Mouse (Mus musculus) embryonic facial prominence, embryonic 14.5 days (tissue): ENCODE results near the gene Prpf4. TPM values are rescaled to one million over a fixed set of nuclear protein-coding genes. Genes with fewer than 3 reads are reported as not detected.
A peak's percentile ranks its signal among the peaks of the same experiment; 100 is the strongest.

Experiments used
- ATAC-seq: fragments of 200-750 bp; cut with Nextera tagmentation; 2 replicates; pipeline ENCODE4 v1.8.0; 2017; ENCODE audit warnings: low read depth, moderate number of reproducible peaks, moderate TSS enrichment
- DNase-seq: peaks from one replicate; pipeline ENCODE4 v3.0.0-alpha.2; 2015; ENCODE audit warnings: low spot score
- H3K27ac ChIP-seq: fragments of 300-500 bp; sonication (generic); replicated peaks from 2 replicates; pipeline ENCODE4 v1.5.1; 2014; ENCODE audit warnings: low read depth, mild to moderate bottlenecking, low read length, moderate library complexity
- H3K27me3 ChIP-seq: fragments of 300-500 bp; sonication (generic); replicated peaks from 2 replicates; pipeline ENCODE4 v1.6.1; 2014; ENCODE audit warnings: low read length; ENCODE audit not compliant: control insufficient read depth, insufficient read depth
- H3K36me3 ChIP-seq: fragments of 300-500 bp; sonication (generic); 2 replicates; pipeline ENCODE4 v1.6.1; 2014; ENCODE audit warnings: low read length, mixed read lengths; ENCODE audit not compliant: control insufficient read depth, insufficient read depth
- H3K4me1 ChIP-seq: fragments of 300-500 bp; sonication (generic); 2 replicates; pipeline ENCODE4 v1.6.1; 2014; ENCODE audit warnings: antibody characterized with exemption, low read length; ENCODE audit not compliant: control insufficient read depth, insufficient read depth
- H3K4me2 ChIP-seq: fragments of 300-500 bp; sonication (generic); 2 replicates; pipeline ENCODE4 v1.6.1; 2014; ENCODE audit warnings: low read depth, mild to moderate bottlenecking, low read length, moderate library complexity, mixed read lengths
- H3K4me3 ChIP-seq: fragments of 300-500 bp; sonication (generic); 2 replicates; pipeline ENCODE4 v1.5.1; 2014; ENCODE audit warnings: low read depth, mild to moderate bottlenecking, low read length
- H3K9ac ChIP-seq: fragments of 300-500 bp; sonication (generic); 2 replicates; pipeline ENCODE4 v1.6.1; 2014; ENCODE audit warnings: low read depth, mild to moderate bottlenecking, low read length, moderate library complexity, mixed read lengths
- H3K9me3 ChIP-seq: fragments of 300-500 bp; sonication (generic); 2 replicates; pipeline ENCODE4 v1.6.1; 2016; ENCODE audit warnings: low read length; ENCODE audit not compliant: control insufficient read depth
- WGBS: fragments of 180-500 bp; shearing (Covaris S2); extraction: QIAGEN DNeasy Blood & Tissue Kit; methylation state at CpG from one replicate; pipeline ENCODE4 v1.1.7; 2014; 5-methylcytosine and 5-hydroxymethylcytosine counted together
- polyA plus RNA-seq: library from polyadenylated mRNA; unstranded; fragments of >200 nt; fragmentation: Nextera tagmentation; extraction: Ambion mirVana; gene quantifications from 2 replicates; pipeline ENCODE4 v1.2.1, GENCODE M21; 2014

Prpf4 gene
- polyA plus RNA-seq = 16.4 and 17.9 TPM in 2 replicates

- H3K36me3 ChIP-seq = peaks cover 41% of the 10 kb centered on the region
- peaks cover 19% of the 10 kb centered on the region; the same call in 1 of the 2 replicates for H3K4me1 ChIP-seq
- peak within 1 kb of the TSS; percentile 64 for H3K4me3 ChIP-seq
- peak within 1 kb of the TSS; percentile 88 for H3K9ac ChIP-seq
- H3K27me3 ChIP-seq = no peaks in the 10 kb centered on the region
- DNase-seq (peak; percentile 100), ATAC-seq (peak; percentile 100)
- 0% methylated on average over 39 of the region's 39 CpGs for WGBS
- H3K4me2 ChIP-seq = peak within 1 kb of the TSS; percentile 86
- no peaks in the 10 kb centered on the region for H3K9me3 ChIP-seq
- peak within 1 kb of the TSS; percentile 90 for H3K27ac ChIP-seq
Observed at GRCm38 (mm10) chr4:62408601-62409282, at the start of gene Prpf4, which contains the start of gene Cdc26. Gene Prpf4, plus strand, starts transcription at chr4:62408797. Gene Cdc26, minus strand, starts transcription at chr4:62408642.

DNA sequence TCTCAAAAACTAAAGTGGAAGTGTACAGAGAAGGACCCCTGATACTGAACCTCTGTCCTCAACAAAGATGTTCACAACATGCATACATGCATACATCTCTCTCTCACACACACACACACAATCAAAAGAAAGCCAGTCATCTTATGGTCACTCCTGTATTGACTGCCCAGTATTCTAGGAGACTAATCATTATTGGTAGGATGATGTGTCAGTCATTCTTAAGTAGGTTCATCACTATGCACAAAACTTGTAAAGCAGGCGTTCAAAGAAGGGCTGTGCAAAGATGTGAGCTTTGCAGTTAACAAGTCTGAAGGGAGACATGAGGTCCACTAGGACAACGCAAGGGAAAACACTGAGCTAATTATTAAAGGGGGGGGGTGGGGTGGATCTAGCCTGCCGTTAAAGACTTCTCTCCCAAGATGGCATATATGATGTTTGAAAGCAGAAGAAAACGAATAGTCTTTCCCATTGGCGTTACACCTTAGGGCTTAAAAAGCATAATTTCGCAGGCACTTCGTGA is 49.3 kb upstream of the Prpf4 start:
- H3K4me1 ChIP-seq = peaks cover 13% of the 10 kb centered on the region; the same call in 1 of the 2 replicates
- no peak for ATAC-seq

GRCm38 (mm10) chr4:62360088-62360804 is 48.4 kb upstream of the Prpf4 start, which contains the start of the genes Fkbp15 and Slc31a1:
Gene Fkbp15, minus strand, starts transcription at chr4:62360548.
Gene Slc31a1, plus strand, starts transcription at chr4:62360727.
- 0 out of 2 replicates have a peak, but pooled peaks cover 7% of the 10 kb centered on the region for H3K36me3 ChIP-seq
- 1% methylated on average over 36 of the region's 51 CpGs for WGBS

More for the DNA sequence above, 49.3 kb upstream of the Prpf4 start:
- Histone ChIP-seq H3K4me3 (peak overlapping the region; percentile 83), H3K27ac (no peak overlapping the region), H3K27me3 (no peaks in the 10 kb centered on the region), H3K4me2 (peak overlapping the region; percentile 70), H3K9ac (peak overlapping the region; percentile 79), H3K9me3 (no peaks in the 10 kb centered on the region), H3K36me3 (0 out of 2 replicates have a peak, but pooled peaks cover 7% of the 10 kb centered on the region)
- 49% methylated on average over 7 of the region's 7 CpGs for WGBS
- DNase-seq = no peak

DNA sequence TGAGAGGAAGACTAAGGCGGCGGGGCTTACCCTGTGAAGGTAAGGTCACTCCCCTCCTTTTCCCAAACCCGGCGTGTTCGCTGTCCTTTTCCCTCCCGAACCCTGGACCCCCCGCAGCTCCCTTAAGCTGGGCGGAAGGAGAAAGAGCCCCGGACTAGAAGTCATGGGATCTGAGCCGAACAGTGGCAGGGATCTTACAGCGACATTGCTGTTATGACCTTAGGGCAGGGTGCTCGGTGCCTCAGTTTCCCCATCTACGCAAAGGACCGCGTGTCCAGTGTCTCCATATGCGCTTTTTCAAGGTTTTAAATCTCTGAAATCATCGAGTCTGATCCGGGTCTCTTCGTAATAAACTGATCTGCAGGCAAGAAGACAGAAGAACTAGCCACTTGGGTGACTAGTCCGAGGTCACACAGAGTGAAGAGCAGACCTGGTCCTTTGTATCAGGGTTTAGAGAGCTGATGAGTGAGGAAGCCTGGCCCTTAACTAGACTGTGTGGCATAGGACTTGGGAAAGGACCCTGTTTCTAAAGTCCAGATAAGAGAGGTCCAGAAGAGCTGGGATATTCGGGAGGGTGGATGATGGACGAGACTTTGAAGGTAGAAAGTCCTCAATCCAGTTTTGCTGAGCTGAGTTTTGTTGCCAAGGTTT is 47.7 kb upstream of the Prpf4 start:
- peaks cover 13% of the 10 kb centered on the region; the same call in 1 of the 2 replicates for H3K4me1 ChIP-seq
- DNase-seq (no peak), ATAC-seq (peak; percentile 62)
- peak overlapping the region; percentile 40; the same call in 1 of the 2 replicates for H3K27ac ChIP-seq
- H3K27me3 ChIP-seq = no peaks in the 10 kb centered on the region
- H3K4me2 ChIP-seq = peak overlapping the region; percentile 72
- H3K4me3 ChIP-seq = peak overlapping the region; percentile 83
- under 1% methylated on average over 20 of the region's 22 CpGs for WGBS
- peak overlapping the region; percentile 77 for H3K9ac ChIP-seq
- H3K9me3 ChIP-seq = no peaks in the 10 kb centered on the region
- H3K36me3 ChIP-seq = 0 out of 2 replicates have a peak, but pooled peaks cover 7% of the 10 kb centered on the region

More at GRCm38 (mm10) chr4:62360088-62360804, 48.4 kb upstream of the Prpf4 start, which contains the start of the genes Fkbp15 and Slc31a1:
- DNase-seq (peak; percentile 99), ATAC-seq (peak; percentile 100)
- Histone ChIP-seq H3K27me3 (no peaks in the 10 kb centered on the region), H3K27ac (peak within 1 kb of the TSS; percentile 76), H3K4me3 (peak within 1 kb of the TSS; percentile 83), H3K9ac (peak within 1 kb of the TSS; percentile 79), H3K4me2 (peak within 1 kb of the TSS; percentile 72), H3K9me3 (no peaks in the 10 kb centered on the region), H3K4me1 (peaks cover 13% of the 10 kb centered on the region; the same call in 1 of the 2 replicates)

DNA sequence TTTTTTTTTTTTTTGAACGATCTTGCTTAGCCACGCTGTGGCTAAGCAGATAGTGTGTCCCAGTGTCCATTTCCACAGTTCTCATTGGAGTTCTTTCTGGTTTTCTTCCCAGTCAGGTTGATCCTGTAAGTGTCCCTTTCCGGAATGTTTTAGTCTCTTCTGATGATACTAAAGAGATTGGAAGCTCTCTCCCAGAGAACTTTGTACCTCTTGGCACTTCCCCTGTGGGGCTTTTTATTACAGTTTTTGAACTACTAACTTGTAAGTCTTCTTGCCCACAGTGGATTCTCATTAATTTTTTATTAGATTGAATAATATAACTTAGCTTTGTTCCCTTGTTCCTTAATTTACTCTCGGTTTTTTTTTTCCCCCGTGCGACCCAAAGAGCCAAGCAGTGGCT is 47.0 kb upstream of the Prpf4 start:
- 46% methylated on average over 6 of the region's 6 CpGs for WGBS
- no peak overlapping the region for H3K27ac ChIP-seq

GRCm38 (mm10) chr4:62361997-62362396 is 46.6 kb upstream of the Prpf4 start:
- DNase-seq = no peak
- 95% methylated on average over 1 of the region's 1 CpGs for WGBS
- no peaks in the 10 kb centered on the region for H3K27me3 ChIP-seq
- peak overlapping the region; percentile 83 for H3K4me3 ChIP-seq
- no peak for ATAC-seq
- 0 out of 2 replicates have a peak, but pooled peaks cover 2% of the 10 kb centered on the region for H3K36me3 ChIP-seq
- no peak overlapping the region for H3K27ac ChIP-seq
- H3K9ac ChIP-seq = peak overlapping the region; percentile 77
- no peaks in the 10 kb centered on the region for H3K9me3 ChIP-seq
- peaks cover 13% of the 10 kb centered on the region; the same call in 1 of the 2 replicates for H3K4me1 ChIP-seq
- peak overlapping the region; percentile 72 for H3K4me2 ChIP-seq

More for the DNA sequence above, 47.0 kb upstream of the Prpf4 start:
- H3K4me2 ChIP-seq = peak overlapping the region; percentile 72
- no peaks in the 10 kb centered on the region for H3K9me3 ChIP-seq
- H3K4me1 ChIP-seq = peaks cover 13% of the 10 kb centered on the region; the same call in 1 of the 2 replicates
- no peak for ATAC-seq
- peak overlapping the region; percentile 77 for H3K9ac ChIP-seq
- H3K4me3 ChIP-seq = peak overlapping the region; percentile 83
- H3K36me3 ChIP-seq = 0 out of 2 replicates have a peak, but pooled peaks cover 7% of the 10 kb centered on the region
- no peak for DNase-seq
- no peaks in the 10 kb centered on the region for H3K27me3 ChIP-seq

DNA sequence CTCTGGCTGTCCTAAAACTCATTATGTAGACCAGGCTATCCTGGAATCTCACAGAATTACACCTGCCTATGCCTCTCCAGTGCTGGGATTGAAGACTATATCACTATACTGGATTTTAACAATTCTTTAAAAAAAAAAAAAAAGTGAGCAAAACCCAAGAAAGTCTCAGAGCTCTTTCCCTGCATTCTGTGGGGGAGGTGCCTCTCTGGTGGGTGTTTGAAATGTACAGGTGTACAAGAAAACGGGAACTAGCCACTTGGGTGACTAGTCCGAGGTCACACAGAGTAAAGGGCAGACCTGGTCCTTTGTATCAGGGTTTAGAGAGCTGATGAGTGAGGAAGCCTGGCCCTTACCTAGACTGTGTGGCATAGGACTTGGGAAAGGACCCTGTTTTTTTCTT is 46.2 kb upstream of the Prpf4 start:
- 81% methylated on average over 2 of the region's 2 CpGs for WGBS
- Histone ChIP-seq H3K4me3 (no peak overlapping the region), H3K9me3 (no peaks in the 10 kb centered on the region), H3K9ac (no peak overlapping the region), H3K36me3 (no peaks in the 10 kb centered on the region), H3K4me2 (no peak overlapping the region), H3K27ac (no peak overlapping the region), H3K4me1 (peaks cover 13% of the 10 kb centered on the region; the same call in 1 of the 2 replicates), H3K27me3 (no peaks in the 10 kb centered on the region)
- ATAC-seq (no peak), DNase-seq (no peak)

DNA sequence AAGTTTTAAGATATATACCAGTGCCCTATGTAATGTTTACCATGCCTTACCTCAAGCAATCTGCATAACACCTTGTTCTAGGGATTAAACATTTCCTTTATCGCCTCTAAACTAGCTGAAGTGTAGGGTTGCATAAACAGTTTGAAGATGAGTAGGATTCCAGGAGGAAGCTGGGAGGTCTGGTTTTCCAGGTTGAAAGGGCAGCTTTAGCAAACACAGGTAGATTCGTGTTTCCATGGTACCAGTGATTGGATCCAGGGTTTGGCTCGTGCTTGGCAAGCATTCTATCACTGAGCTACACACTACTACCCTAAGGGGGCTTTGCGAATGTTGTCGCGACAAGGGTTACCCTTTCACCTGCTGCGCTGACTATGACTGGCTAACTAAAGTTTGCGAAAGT is 44.3 kb upstream of the Prpf4 start:
- no peak for ATAC-seq
- Histone ChIP-seq H3K27me3 (no peaks in the 10 kb centered on the region), H3K27ac (no peak overlapping the region), H3K9ac (no peak overlapping the region), H3K36me3 (no peaks in the 10 kb centered on the region), H3K4me1 (peaks cover 12% of the 10 kb centered on the region; the same call in 1 of the 2 replicates), H3K9me3 (no peaks in the 10 kb centered on the region), H3K4me3 (no peak overlapping the region), H3K4me2 (no peak overlapping the region)
- no peak for DNase-seq
- WGBS = 78% methylated on average over 8 of the region's 8 CpGs
